Mouse (Mus musculus) layer of hippocampus, postnatal 25 days (tissue): ENCODE results near the gene Prorsd1. TPM values are rescaled to one million over a fixed set of nuclear protein-coding genes. Genes with fewer than 3 reads are reported as not detected.
"Not testable (repeated sequence)": the region's sequence is repeated elsewhere in the genome, so short reads cannot be mapped to it uniquely, and the experiment has no call there.

ENCODE experiments used
- DNase-seq, 2 experiments: peaks; one replicate each; pipeline ENCODE4 v3.0.0; 2022; ENCODE audit warnings: mixed read lengths in 2 of 2, low spot score in 1 of 2; ENCODE audit errors: extremely low spot score in 1 of 2
- total RNA-seq, 2 experiments: library from RNA; stranded (reverse); gene quantifications; 2 replicates each; pipeline ENCODE4 v1.2.3; 2021

The Prorsd1 gene
- total RNA-seq = 1 to 10 TPM; 3.8 to 6.1 TPM

- DNase-seq = peak; percentile 59
These were observed at the start of gene Prorsd1 for GRCm38 (mm10) chr11:29514682-29515412. Gene Prorsd1, minus strand, starts transcription at chr11:29515033.

- DNase-seq = no peak
These were observed 48.6 kb upstream of the Prorsd1 start for GRCm38 (mm10) chr11:29563406-29563805.

- no peak for DNase-seq
These were observed 46.2 kb upstream of the Prorsd1 start for GRCm38 (mm10) chr11:29560990-29561389.

- DNase-seq = no peak
These were observed 45.6 kb upstream of the Prorsd1 start for GRCm38 (mm10) chr11:29560452-29560851.

- no peak for DNase-seq
These were observed 34.6 kb upstream of the Prorsd1 start for GRCm38 (mm10) chr11:29549425-29549778.

GRCm38 (mm10) chr11:29548504-29549424 lies 33.9 kb upstream of the Prorsd1 start:
- DNase-seq = no peak

- peak; percentile 95 to 98 for DNase-seq
These were observed 33.1 kb upstream of the Prorsd1 start, which contains the start of the genes Clhc1 and Rps27a for GRCm38 (mm10) chr11:29547752-29548503. Gene Clhc1, plus strand, starts transcription at chr11:29547950. Gene Rps27a, minus strand, starts transcription at chr11:29548109.

GRCm38 (mm10) chr11:29547249-29547751 lies 32.5 kb upstream of the Prorsd1 start:
- DNase-seq = no peak

GRCm38 (mm10) chr11:29546762-29547161 lies 31.9 kb upstream of the Prorsd1 start:
- DNase-seq = no peak

- DNase-seq = not testable (repeated sequence)
These were observed 31.5 kb upstream of the Prorsd1 start for GRCm38 (mm10) chr11:29546297-29546696.

GRCm38 (mm10) chr11:29545150-29545752 lies 30.4 kb upstream of the Prorsd1 start:
- not testable (repeated sequence) for DNase-seq

GRCm38 (mm10) chr11:29544225-29544945 lies 29.6 kb upstream of the Prorsd1 start:
- DNase-seq = no peak

- DNase-seq = no peak
These were observed 23.4 kb upstream of the Prorsd1 start for GRCm38 (mm10) chr11:29538201-29538600.

GRCm38 (mm10) chr11:29525988-29526794 lies 11.4 kb upstream of the Prorsd1 start, which contains the start of gene Mtif2:
Gene Mtif2, plus strand, starts transcription at chr11:29526408.
- peak; percentile 72 to 76 for DNase-seq

- DNase-seq = no peak
These were observed 530 bp downstream of the Prorsd1 start for GRCm38 (mm10) chr11:29514325-29514681.

GRCm38 (mm10) chr11:29512818-29513535 lies 1.9 kb downstream of the Prorsd1 start:
- no peak for DNase-seq

- no peak for DNase-seq
These were observed 5.4 kb downstream of the Prorsd1 start for GRCm38 (mm10) chr11:29509421-29509820.
